Mouse (Mus musculus) forebrain, embryonic 15.5 days (tissue): ENCODE measurements at regions not wholly inside any gene's neighbourhood (a gene's known extent, or its start where the extent isn't known, plus 50 kb on each side); places are given as distances from the start of the nearest gene placed in this dataset.

Experiments
- ATAC-seq: fragments of 200-750 bp; cut with Nextera tagmentation; replicated peaks from 2 replicates; pipeline ENCODE4 v1.8.0; 2017; ENCODE audit warnings: mild to moderate bottlenecking, moderate TSS enrichment, moderate library complexity
- H3K27ac ChIP-seq: fragments of 300-500 bp; sonication (generic); replicated peaks from 2 replicates; pipeline ENCODE4 v1.5.1; 2015; ENCODE audit warnings: mild to moderate bottlenecking, inconsistent platforms
- H3K27me3 ChIP-seq: fragments of 300-500 bp; sonication (generic); 2 replicates; pipeline ENCODE4 v1.6.1; 2015; ENCODE audit warnings: inconsistent platforms
- H3K36me3 ChIP-seq: fragments of 300-500 bp; sonication (generic); 2 replicates; pipeline ENCODE4 v1.6.1; 2015; ENCODE audit warnings: mild to moderate bottlenecking, inconsistent platforms
- H3K4me1 ChIP-seq: fragments of 300-500 bp; sonication (generic); 2 replicates; pipeline ENCODE4 v1.6.1; 2015; ENCODE audit warnings: inconsistent platforms
- H3K4me2 ChIP-seq: fragments of 300-500 bp; sonication (generic); replicated peaks from 2 replicates; pipeline ENCODE4 v1.6.1; 2015; ENCODE audit warnings: mild to moderate bottlenecking, inconsistent platforms
- H3K4me3 ChIP-seq: fragments of 300-500 bp; sonication (generic); 2 replicates; pipeline ENCODE4 v1.5.1; 2015; ENCODE audit warnings: mild to moderate bottlenecking, inconsistent platforms
- H3K9ac ChIP-seq: fragments of 300-500 bp; sonication (generic); replicated peaks from 2 replicates; pipeline ENCODE4 v1.6.1; 2015; ENCODE audit warnings: mild to moderate bottlenecking, inconsistent platforms
- H3K9me3 ChIP-seq: fragments of 300-500 bp; sonication (generic); 2 replicates; pipeline ENCODE4 v1.6.1; 2016; ENCODE audit warnings: inconsistent platforms
- WGBS: fragments of 180-500 bp; shearing (Covaris S2); methylation state at CpG from one replicate; pipeline ENCODE4 v1.1.7; 2015; ENCODE audit warnings: mixed read lengths; 5-methylcytosine and 5-hydroxymethylcytosine counted together

DNA sequence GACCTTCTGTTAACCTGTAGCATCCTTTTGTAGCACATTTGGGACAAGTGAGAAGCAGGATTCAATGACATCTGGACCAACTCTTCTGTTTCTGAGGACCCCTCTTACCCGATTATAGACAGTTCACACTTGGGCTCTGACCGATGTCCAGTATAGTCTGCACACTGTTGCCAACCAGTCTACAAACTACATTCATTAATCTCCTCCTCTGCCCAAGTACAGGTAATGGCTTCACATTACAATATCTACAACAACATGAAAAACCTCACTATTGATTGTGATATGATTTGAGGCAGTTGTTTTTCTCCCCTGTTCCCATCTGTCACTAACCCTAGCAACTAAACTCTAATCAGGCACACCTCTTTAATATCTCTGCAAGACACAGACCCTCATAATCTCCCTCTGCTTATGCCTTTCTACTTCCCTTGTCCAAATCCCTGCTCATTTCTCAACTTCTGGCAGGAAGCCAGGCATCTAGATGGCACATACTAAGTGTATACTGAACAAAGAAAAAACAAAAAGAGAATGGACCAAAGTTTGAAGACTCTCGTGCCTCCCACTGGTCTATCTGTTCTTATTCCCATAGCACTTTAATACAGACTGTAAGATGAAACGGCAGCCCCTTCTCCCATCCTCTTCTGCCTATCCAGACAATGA, 331.8 kb downstream of the Sorl1 start:
- H3K27ac ChIP-seq = peak overlapping the region; percentile 58
- H3K9me3 ChIP-seq = no peaks in the 10 kb centered on the region
- H3K4me3 ChIP-seq = no peak overlapping the region
- H3K27me3 ChIP-seq = no peaks in the 10 kb centered on the region
- peaks cover 27% of the 10 kb centered on the region for H3K4me1 ChIP-seq
- H3K36me3 ChIP-seq = no peaks in the 10 kb centered on the region
- WGBS = 28% methylated on average over 4 of the region's 4 CpGs
- H3K4me2 ChIP-seq = no peak overlapping the region
- H3K9ac ChIP-seq = no peak overlapping the region
- ATAC-seq = peak; percentile 51

- Histone ChIP-seq H3K9me3 (no peaks in the 10 kb centered on the region), H3K36me3 (no peaks in the 10 kb centered on the region), H3K9ac (no peak overlapping the region), H3K4me1 (peaks cover 27% of the 10 kb centered on the region), H3K27me3 (no peaks in the 10 kb centered on the region), H3K4me2 (no peak overlapping the region), H3K4me3 (no peak overlapping the region), H3K27ac (peak overlapping the region; percentile 58)
- WGBS = 33% methylated on average over 5 of the region's 5 CpGs
- ATAC-seq = peak; percentile 76
Measured at GRCm38 (mm10) chr9:41791501-41792172, 332.5 kb downstream of the Sorl1 start.

- Histone ChIP-seq H3K4me3 (no peak overlapping the region), H3K4me1 (no peaks in the 10 kb centered on the region), H3K9me3 (peaks cover 4% of the 10 kb centered on the region; the same call in 1 of the 2 replicates), H3K36me3 (no peaks in the 10 kb centered on the region), H3K27me3 (no peaks in the 10 kb centered on the region), H3K4me2 (no peak overlapping the region), H3K9ac (no peak overlapping the region), H3K27ac (no peak overlapping the region)
- ATAC-seq = no peak
- WGBS = 82% methylated on average over 3 of the region's 3 CpGs
Measured at GRCm38 (mm10) chr9:41785131-41785530, 339.0 kb downstream of the Sorl1 start.

DNA sequence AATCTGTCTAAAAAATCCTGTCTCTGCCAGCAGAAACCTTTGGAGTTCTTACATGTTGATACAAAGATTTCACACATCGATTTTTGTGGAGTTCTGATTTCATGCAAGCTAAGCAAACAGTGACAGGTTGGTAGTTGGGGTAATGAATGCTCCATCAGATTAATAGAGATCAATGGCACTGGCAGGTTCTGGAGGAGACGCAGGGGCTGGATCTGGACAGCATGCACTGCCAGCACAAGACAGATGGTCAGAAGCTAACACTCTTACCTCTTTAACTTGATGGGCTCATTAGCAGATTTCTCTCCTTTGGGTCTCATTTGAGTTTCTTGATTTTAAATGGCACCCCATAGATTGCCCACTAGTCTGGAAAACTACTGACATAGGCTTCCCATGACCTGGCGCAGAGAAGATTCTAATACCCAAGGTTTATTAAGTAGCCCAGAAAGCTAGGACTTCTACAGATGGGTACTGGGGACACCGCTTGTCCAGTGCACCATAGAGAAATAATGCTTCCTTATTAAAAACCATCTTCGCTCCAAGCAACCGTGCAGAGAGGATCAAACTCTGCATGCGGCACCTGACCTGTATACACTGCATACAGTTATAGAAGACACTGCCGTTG, 351.7 kb downstream of the Sorl1 start:
- Histone ChIP-seq H3K9me3 (no peaks in the 10 kb centered on the region), H3K4me3 (no peak overlapping the region), H3K36me3 (no peaks in the 10 kb centered on the region), H3K4me1 (peaks cover 11% of the 10 kb centered on the region), H3K9ac (no peak overlapping the region), H3K27me3 (no peaks in the 10 kb centered on the region), H3K27ac (peak overlapping the region; percentile 82), H3K4me2 (no peak overlapping the region)
- peak; percentile 53 for ATAC-seq
- WGBS = 80% methylated on average over 8 of the region's 8 CpGs

- peak; percentile 43; the same call in 1 of the 2 replicates for ATAC-seq
- Histone ChIP-seq H3K36me3 (no peaks in the 10 kb centered on the region), H3K9me3 (no peaks in the 10 kb centered on the region), H3K27ac (peak overlapping the region; percentile 82), H3K9ac (no peak overlapping the region), H3K27me3 (no peaks in the 10 kb centered on the region), H3K4me1 (peaks cover 18% of the 10 kb centered on the region), H3K4me3 (no peak overlapping the region), H3K4me2 (no peak overlapping the region)
- 59% methylated on average over 1 of the region's 1 CpGs for WGBS
Measured at GRCm38 (mm10) chr9:41771276-41771675, 352.8 kb downstream of the Sorl1 start.

- Histone ChIP-seq H3K4me1 (peaks cover 21% of the 10 kb centered on the region), H3K27ac (no peak overlapping the region), H3K36me3 (no peaks in the 10 kb centered on the region), H3K9me3 (no peaks in the 10 kb centered on the region), H3K27me3 (no peaks in the 10 kb centered on the region), H3K4me2 (no peak overlapping the region), H3K9ac (no peak overlapping the region), H3K4me3 (no peak overlapping the region)
- WGBS = 93% methylated on average over 3 of the region's 3 CpGs
- no peak for ATAC-seq
Measured at GRCm38 (mm10) chr9:41768316-41768715, 355.8 kb downstream of the Sorl1 start.

GRCm38 (mm10) chr9:41766533-41766920, 357.6 kb downstream of the Sorl1 start:
- ATAC-seq = peak; percentile 61; the same call in 1 of the 2 replicates
- no peaks in the 10 kb centered on the region for H3K9me3 ChIP-seq
- no peak overlapping the region for H3K4me2 ChIP-seq
- no peaks in the 10 kb centered on the region for H3K36me3 ChIP-seq
- no peaks in the 10 kb centered on the region for H3K27me3 ChIP-seq
- H3K4me1 ChIP-seq = peaks cover 14% of the 10 kb centered on the region
- 3% methylated on average over 4 of the region's 4 CpGs for WGBS
- no peak overlapping the region for H3K9ac ChIP-seq
- H3K4me3 ChIP-seq = no peak overlapping the region
- H3K27ac ChIP-seq = peak overlapping the region; percentile 70

- Histone ChIP-seq H3K4me1 (peaks cover 14% of the 10 kb centered on the region), H3K9ac (no peak overlapping the region), H3K4me3 (no peak overlapping the region), H3K27ac (peak overlapping the region; percentile 70), H3K9me3 (no peaks in the 10 kb centered on the region), H3K27me3 (no peaks in the 10 kb centered on the region), H3K4me2 (no peak overlapping the region), H3K36me3 (no peaks in the 10 kb centered on the region)
- WGBS = 79% methylated on average over 6 of the region's 6 CpGs
- ATAC-seq = no peak
Measured at GRCm38 (mm10) chr9:41765816-41766532, 358.1 kb downstream of the Sorl1 start.

DNA sequence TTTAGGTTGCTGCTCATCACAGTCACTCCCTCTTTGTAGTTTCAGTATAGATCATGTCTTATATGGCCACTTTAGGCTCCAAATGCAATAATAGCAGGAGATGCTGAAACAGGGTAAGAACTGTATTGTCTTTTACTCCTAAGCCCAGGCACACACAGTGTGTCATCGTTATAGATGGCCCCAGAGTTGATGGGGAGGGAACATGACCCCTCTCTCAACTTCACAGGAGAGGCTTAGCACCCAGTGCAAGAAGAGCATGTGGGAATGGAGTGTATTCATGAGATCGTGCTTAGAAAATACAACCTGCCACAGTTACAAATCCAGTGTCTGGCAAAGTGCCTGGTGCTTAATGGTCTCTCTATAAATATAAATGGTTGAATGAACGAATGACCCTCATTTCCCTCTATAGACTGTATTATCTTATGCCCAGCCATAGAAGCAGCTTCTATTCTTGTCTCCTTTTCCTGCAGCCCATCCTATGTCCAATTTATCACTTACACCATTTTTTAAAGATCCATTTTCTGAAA, 363.0 kb downstream of the Sorl1 start:
- WGBS = 23% methylated on average over 3 of the region's 3 CpGs
- Histone ChIP-seq H3K9me3 (no peaks in the 10 kb centered on the region), H3K36me3 (no peaks in the 10 kb centered on the region), H3K9ac (no peak overlapping the region), H3K4me2 (no peak overlapping the region), H3K27ac (no peak overlapping the region), H3K4me1 (peaks cover 6% of the 10 kb centered on the region), H3K4me3 (no peak overlapping the region), H3K27me3 (no peaks in the 10 kb centered on the region)
- no peak for ATAC-seq

DNA sequence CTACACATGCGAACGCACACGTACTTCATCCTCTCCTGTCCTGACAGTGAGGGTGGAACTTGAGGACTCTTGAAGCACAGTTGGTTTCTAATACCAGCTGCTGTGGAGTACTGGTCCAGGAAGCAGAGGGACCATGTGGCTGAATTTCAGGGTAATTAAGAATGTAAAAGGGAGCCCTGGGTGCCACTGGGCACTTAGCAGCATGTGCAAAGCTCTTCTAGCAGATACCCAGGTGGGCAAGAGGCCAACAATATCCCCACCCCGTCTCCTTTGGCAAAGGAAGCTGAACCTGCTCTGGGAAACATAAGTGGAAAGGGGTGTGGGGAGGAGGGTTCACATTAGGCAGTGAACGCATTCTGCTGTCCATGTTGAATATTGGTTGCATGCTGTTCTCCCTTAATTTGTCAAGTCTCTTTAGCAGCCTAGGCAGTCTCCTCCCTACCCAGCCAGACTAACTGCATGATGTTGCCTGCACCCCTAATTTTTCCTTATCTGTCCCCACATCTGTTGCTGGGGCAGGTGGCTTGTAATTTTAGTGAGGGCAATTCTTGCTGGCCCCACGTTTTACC, 369.6 kb downstream of the Sorl1 start:
- Histone ChIP-seq H3K9ac (no peak overlapping the region), H3K4me1 (peaks cover 12% of the 10 kb centered on the region), H3K27ac (peak overlapping the region; percentile 39), H3K27me3 (no peaks in the 10 kb centered on the region), H3K4me2 (no peak overlapping the region), H3K4me3 (no peak overlapping the region), H3K9me3 (no peaks in the 10 kb centered on the region), H3K36me3 (no peaks in the 10 kb centered on the region)
- 50% methylated on average over 6 of the region's 6 CpGs for WGBS
- ATAC-seq = peak; percentile 66

DNA sequence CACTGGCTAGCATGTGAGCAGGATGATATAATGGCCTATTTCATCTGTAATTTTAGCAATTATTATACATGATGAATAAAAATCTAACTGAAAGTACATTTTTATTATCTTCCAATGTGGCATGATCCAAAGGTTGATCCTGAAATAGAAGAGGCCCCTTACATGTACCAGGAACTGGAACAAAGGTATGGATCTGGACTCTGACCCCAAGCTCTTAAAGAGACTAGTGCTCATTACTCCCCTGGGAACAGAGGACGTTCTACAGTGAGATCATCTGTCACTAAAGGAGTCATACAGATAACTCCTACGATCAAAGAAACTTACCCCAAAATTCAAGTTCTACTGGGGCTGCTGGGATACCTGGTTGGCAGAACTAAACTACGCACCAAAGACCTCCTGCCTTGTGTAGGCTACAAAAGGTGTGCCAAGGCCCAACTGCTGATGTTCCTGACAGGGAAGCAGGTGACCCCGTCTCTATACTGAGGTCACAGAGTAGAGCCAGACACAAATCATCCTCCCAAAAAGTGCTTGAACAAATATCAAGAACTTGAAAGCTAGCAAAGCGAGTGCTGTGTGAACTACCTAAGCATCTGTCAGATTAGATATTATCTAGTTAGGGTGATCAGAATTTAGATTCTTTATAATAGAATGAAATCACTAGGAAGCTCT, 378.0 kb downstream of the Sorl1 start:
- Histone ChIP-seq H3K4me3 (no peak overlapping the region), H3K36me3 (no peaks in the 10 kb centered on the region), H3K27ac (no peak overlapping the region), H3K27me3 (no peaks in the 10 kb centered on the region), H3K9me3 (no peaks in the 10 kb centered on the region), H3K4me1 (peaks cover 5% of the 10 kb centered on the region; the same call in 1 of the 2 replicates), H3K9ac (no peak overlapping the region), H3K4me2 (no peak overlapping the region)
- 89% methylated on average over 5 of the region's 5 CpGs for WGBS
- ATAC-seq = no peak
